Mouse (Mus musculus) lung, postnatal 14 days (tissue): Measurements from ENCODE around the gene Fam126a.

Source experiments
- DNase-seq: peaks from one replicate; pipeline ENCODE4 v3.0.0; 2021

The Fam126a gene

DNA sequence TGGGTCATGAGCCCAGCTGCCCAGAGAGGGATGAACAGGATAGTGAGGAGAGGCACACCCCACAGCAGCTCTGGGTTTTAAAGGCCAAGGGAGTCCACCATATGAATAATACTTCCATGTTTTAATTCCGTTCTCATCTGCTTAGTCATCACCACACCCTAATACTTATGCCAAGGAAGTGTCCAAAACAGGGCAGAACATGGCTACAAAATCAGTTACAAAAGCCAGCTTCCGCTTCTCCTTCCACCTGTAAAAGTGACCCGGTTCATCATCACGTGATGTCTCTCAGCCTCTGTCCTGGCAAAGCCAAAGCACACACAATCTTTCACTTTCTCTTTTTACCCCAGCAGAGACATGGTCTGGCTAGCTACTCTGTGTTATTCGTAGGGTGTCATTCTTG is 8.9 kb upstream of the Fam126a start:
- no peak for DNase-seq

DNA sequence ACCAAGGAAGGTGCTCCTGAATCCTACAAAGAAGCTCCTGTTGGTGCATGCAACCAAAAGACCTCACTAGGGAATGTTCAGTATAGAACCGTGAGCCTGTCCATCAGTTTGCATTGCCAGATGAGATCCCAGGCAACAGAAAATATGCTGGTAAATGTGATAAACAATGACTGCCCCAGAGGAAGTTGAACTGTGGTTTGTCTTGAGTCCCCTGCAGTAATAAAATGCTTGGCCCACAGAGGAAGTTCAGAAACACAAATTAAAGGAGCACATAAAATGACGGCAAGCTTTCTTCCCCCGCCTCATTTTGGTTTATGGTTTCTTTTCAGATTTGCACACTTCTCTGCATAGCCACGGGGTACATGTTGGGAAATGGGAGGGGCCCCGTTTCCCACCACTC is 8.3 kb upstream of the Fam126a start:
- no peak for DNase-seq

DNA sequence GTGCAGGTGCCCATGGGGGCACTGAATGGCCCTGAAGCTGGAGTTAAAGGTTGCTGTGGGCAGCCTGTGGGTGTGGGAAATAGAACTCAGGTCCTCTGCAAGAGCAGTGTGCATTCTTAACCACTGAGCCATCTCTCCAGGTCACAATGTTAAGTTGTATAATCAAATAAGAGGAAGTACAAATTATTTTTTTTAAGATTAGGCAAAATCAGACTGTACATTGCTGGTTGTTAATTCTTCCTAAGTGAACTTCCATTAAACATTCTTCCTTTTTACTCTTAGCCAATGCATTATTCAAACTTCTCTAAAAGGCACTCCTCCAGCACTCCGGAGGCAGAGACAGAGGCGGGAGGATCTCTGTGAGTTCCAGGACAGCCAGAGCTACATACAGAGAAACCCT is 7.7 kb upstream of the Fam126a start:
- DNase-seq = no peak

DNA sequence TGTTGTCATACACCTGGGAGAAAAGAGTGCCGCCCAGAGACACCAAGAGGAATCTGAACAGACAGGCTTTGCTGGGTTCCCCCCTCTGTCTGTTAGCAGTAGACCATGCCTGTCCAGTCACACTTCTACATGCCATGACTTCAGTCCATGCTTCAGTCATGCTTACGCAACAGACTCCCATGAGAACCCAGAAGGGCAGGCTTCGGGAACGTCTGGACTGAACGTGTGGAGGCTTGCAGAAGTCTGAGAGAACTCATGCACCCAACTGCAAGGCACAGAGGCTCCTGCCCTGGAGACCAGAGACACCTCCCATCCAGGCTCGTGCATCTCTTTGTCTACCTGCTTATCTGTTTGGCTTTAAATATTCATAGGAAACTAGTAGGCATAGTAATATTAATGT is 6.2 kb upstream of the Fam126a start:
- no peak for DNase-seq

DNA sequence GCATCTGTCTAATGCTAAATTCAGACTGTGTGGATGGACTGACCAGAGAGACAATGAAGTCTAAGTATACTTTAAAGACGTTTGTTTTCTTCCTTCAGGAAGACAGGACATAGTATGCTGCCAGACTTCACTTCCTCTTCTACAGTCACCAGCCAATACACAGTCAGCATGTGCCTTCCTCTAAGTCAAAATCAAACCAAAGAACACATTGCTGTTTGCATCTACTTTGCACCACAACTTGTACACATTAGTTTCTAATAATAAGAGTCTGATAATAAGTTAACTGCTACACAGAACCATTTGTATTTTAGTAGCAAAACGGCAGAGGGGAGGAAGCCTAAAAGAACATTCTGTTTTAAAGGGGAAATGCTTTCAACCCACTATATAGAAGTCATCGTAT is 4.5 kb upstream of the Fam126a start:
- DNase-seq = no peak

DNA sequence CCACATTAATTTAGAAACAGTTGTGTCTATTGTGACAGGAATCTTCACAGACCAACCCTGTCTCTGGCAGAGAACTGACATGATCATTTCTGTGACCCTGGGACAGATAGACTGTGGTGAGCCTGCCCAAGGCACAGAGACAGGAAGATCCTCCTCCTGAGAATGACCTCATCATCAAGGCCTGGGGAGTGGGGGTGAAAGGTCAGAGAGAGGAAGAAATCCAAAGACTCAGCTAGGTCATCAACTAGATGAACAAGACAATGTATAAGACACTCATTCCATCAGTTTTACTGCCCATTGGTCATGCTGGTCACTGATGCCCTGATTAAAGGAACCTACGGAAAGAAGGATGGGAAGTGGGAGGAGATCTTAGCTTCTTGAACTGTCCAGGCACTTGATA is 3.6 kb upstream of the Fam126a start:
- no peak for DNase-seq

DNA sequence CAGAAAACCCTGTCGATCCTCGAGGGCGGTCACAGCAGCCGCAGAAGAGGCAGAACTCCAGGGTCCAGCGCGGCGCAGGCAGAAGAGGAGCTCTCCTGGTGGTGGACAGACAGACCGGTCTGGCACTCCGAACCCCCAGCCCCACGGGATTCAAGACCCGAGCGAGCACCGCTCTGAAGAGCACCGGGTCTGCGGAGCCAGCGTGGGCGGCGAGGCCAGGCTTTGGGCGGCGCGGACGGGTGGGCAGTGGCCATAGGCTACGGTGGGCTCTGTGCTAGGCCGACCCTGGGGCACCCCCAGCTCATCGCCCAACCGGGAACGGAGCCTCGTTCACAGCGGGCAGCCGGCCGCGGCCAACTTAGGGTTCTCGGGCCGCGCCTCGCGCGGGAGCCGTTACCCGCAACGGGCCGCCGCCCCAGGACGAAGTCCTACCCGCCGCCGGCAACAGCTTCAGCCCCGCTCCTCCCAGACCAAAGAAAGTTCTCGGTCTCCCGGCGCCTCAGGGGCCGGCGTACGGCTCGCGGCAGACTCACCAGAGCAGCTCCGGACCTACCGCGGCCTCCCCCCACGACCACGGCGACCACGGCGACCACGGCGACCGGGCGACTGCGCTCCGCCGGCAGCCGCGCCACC is 428 bp downstream of the Fam126a start:
- peak; percentile 27 for DNase-seq

DNA sequence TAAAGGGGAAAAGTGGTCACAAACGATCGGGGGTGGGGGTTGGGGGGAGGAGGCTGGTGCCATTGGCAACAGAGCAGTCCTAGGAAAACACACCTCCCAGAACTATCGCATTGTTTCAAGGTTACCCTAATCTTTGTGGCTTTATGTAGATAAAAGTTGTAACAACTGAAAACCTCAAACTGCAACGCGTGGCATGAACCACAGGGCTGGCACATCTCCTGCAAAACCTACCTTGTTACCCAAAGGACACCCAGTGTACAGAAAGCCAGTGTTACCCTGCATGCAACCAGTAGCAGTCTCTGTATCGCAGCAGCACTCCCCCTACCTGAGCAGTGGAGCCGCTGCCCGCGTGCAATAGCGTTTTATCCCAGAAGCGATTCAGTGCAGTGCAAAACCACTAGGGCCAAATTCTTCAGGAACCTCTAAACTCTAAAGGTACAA is 1.1 kb downstream of the Fam126a start:
- DNase-seq = peak; percentile 50

DNA sequence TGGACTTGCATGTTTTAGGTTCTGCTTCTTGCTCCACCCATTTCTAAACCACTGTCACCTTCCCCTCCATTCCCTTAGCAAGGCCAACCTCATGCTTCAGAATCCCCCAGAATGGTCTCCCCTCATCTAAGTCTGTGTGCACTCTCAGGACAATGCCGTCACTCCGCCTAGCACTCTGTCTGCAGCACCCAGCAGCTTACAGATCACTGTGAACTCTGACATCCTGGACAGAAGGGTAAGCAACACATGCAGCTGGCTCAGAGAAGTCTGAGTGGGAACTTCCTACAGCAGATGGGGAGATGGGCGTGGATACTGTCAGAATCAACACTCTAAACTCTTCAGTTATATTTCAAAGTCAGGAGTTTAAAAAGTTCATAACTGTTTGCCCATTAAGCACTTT is 5.5 kb downstream of the Fam126a start:
- DNase-seq = no peak

DNA sequence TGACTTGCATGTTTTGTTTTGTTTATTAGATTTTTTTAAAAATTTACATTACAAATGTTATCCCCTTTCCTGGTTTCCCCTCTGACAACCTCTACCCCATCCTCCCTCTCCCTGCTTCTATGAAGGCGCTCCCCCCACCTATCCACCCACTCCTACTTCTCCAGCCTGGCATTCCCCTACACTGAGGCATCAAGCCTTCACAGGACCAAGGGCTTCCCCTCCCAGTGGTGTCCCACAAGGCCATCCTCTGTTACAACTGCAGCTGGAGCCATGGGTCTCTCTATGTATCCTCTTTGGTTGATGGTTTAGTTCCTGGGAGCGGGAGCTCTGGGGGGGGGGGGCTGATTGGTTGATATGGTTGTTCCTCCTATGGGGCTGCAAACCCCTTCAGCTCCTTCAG is 7.3 kb downstream of the Fam126a start:
- DNase-seq = no peak

DNA sequence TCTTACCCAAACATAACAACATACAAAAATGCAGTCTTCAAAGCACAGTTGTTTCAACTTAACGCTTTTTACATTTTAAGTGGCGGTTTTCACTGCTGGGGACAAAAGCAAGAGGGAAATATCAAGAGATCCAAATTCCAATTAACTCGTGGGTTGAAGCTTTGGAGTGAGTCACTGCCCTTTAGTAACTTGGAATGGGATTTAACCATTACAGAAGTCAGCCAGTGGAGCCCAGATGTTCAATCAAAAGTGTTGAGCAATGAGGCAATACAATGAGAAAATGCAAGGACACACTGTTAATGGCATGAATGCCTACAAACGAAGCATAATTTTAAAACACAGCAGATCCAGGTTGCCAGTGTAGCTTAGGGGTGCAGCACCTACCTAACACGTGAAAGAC is 8.8 kb downstream of the Fam126a start:
- no peak for DNase-seq

DNA sequence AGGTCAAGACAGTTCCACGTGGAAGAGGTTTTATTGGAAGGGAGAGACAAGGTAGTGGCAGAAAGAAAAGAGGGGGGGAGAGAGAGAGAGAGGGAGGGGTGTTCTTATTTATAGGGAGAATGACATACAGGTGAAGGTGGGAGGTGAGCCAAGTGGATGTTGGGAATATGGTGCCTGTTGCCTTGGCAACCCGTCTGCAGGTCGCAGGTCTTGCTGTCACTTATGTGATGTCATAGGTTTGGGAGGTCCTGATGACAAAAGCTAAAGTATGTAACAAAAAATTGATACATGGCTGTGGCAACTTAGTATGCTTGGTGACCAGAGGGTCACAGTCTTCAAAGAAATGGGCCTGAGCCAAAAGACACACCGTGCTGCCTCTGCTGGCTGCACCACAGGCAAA is 10.1 kb downstream of the Fam126a start:
- DNase-seq = no peak

DNA sequence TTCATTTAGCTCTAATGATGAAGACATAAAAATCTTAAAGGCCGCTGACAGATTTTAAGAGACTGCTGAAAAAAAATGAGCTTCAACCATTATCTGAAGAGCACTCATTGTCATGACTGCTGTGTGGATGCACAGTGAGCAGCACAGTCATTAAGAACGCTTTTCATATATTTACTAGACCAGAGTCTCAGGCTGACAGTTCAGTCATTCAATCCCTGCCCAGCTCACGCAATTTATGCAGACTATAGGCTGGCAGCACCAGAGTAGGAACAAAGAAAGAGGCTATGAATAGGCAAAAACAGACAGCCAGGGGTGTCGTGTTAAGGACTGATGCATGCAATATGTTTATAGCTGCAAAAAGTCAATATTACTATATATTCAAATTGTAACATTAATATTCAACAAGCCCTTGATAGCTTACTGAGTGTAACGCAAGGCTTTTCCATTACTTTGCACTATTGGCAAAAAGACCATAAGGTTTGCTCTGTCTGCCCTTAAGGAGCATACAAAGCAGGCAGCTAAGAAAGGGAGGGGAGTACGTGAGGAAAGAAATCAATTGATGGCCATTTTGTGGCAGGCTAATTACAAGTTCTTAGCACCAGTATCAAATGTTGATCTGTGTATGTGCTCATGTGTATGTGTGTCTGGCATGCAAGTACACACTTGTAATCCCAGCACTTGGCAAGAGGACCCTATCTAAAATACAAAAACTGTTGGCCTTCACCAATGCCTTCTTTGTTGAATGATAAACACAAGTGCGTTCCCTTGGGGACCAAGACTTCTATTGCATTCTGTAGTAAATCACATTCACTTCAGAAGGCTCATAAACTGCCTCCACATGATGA is 10.9 kb downstream of the Fam126a start:
- DNase-seq = no peak

DNA sequence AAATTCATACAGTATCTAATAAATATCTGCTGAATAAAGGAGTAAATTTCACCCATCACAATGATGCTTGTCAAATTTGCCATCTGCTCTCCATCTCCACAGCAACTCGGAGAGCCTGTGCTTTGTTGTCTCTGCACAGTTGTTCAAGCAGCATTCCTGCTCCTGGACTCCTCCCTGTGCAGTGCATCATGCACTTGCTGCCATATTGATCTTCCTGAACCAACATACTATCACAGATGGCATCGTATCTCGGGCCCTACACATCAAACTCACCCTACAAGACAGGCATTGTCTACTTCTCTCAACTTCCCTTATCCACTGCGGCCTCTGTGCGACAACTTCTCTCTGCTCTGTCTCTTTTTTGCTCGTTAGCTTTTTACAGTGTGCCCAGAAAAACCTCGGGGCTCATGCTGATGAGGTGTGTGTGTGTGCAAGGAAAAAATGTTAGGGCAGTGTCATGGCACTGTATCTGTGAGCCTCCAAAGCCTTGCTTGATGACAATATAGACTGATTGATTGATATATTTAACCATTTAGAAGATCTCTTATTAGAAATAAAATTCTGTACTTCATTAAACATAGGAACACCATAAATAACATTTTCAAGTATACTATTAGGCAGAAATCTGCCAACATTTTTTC is 11.7 kb downstream of the Fam126a start:
- no peak for DNase-seq

DNA sequence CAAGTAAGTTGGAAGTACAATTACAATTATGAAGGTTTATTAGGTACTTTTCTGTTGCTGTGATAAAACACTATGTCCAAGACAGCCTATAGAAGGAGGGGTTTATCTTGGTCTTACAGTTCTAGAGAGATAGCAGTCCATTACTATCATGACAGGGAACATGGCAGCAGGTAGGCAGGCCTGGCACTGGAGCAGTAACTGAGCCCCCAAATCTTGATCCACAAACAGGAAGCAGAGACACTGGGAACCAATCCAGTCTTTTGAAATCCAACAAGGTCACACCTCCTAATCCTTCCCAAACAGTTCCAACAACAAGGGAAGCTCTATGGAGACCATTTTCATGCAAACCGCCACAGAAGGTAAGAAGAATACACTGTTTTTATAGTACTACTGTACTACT is 13.6 kb downstream of the Fam126a start:
- no peak for DNase-seq

DNA sequence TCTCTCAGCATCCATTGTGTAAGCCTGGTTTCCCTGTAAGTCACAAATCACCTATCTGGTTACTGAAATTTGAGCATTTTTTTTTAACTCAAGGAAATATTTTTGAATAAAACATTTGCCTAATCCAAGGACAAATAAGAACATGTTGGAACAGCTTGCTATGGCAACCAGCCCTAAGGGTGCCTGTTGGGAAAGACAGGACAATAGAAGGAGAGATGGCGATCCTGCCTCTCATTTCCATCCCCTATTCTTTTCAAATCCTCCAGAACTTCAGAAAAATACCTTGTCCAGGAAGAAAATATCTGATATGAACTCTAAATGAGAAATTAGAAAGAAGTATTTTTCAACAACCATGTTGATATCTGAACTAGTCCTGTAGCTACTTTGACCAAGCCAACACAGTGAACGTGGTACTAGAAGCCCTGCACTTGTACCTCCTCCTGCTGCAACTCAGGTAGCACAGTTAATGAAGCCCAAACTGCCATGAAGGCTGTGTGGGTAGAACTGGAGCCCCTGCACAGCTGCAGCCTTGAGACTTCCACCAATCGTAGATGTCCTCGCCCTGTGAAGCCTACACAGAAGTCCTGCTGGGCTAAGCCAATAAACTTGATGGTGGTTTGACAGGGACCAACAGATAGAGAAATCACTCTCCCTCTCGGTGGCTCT is 17.0 kb downstream of the Fam126a start:
- DNase-seq = no peak

DNA sequence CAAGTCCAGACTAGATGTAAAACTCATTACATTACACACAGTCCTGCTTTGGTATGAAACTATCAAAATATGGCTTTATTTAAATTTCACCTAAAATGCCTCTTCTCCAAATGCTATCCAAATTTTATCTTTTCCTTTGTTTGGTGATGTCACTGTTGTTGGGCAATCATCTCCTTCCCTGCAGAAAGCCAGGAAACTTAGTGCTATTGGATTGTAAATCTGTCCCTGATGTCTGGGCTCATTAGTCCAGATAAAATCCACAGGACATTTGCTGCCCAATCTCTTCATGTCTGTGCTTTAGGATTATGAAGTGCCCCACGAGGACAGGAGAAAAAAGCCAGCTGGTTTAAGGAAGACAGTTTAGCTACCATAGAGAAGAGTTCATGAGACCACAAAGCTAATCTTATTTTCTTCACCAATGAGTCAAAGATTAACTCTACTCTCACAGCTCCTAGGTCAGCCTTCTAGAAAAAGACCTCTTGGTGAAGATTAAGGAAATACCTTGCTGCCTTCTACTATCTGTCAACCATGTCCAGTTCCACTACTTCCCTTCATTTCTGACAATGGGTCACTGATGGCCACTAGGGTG is 31.3 kb downstream of the Fam126a start:
- no peak for DNase-seq

DNA sequence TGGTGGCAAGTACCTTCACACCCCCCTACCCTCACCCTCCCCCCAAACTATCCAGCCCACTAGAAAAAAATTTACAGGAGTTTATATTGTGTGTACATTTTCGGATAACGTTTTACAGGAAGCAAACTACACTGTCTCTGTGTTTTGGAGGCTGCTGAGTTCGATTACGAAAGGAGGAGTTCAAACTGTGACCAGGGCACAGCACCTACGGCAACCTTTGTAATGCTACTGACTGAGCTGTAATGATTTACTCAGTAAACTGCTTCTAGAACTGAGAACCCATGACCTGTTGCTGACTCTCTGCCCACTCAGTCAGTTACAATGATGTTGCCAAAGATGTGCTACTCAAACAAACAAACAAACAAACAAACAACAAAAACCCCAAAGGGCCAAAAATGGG is 34.5 kb downstream of the Fam126a start:
- DNase-seq = no peak

DNA sequence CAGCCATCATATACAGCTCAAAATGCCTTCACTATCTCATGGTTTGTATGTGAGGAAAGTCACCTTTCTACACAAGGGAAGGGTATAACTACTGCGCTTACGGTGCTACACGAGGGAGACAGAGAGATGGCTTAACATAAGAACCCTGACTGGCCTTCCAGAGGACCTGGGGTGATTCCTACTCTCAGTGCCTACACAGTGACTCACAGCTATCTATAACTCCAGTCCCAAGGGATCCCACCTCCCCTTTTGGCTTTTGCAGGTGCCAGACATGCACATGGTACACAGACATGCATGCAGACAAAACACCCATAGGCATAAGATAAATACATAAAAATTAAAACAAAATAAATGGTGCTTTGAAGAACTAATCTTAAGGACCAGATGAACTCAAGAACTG is 35.6 kb downstream of the Fam126a start:
- DNase-seq = no peak

DNA sequence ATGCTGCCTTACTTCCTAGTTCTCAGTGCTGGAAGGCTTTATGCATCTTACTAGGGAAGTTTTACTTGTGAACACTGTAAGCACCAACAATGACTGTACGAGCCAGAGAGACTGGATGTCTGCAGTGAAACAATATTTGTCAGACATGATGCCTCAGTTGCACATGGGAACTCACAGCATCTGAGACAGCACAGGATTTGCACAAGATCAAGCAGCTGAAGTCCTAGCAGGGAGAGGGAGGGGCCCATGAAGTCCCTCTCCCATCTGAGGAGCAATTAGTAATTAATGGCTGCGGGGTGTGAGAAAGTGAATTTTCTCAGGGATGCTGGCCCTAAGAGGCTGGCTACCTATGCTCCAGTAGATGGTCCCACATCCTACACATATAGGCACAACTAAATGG is 36.3 kb downstream of the Fam126a start:
- no peak for DNase-seq

DNA sequence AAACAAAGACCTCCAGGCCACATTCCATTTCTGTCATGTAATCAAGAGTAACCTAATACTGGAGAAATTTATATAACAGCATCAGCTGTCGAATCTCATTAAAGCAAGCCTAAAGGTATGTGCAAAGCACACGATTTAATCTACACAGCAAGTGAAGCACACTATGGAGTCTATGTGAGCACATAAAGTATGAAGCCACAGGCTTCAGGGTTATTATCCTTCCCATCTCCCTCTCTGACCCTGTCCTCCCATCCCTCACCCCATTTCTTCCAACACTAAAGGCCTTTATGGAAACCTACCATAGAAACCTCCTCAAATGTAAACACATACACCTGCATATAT is 37.0 kb downstream of the Fam126a start:
- DNase-seq = no peak

DNA sequence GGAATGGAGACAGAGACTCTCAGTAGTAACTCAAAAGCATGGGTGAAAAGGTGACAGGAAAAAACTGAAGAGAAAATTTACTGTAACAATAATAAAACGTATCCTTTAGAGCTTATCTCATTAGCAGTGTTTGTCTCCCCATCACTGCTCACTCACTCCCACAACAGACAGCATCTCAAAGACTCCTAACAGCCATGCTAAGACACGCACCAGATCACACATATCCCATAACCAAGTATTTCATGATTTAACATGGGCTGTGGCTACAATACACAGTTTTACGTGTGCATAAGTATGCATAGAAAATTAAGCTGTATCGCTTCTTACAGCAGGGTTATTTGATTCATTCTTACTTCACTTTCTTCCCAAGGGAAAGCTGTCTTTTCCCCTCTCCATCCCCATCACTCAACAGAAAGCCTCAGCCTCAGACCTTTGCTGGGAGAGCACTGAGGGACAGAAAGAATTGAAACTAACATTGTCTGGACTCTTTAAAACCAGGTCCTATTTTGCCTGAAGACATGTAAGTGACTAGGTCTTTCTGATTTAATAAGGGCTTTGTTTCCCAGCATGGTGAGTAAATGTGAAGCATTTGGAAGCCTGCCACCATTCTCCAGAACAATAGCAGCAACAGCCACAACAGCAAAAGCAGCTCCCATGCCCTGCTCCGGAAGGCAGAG is 37.5 kb downstream of the Fam126a start:
- DNase-seq = peak; percentile 72

DNA sequence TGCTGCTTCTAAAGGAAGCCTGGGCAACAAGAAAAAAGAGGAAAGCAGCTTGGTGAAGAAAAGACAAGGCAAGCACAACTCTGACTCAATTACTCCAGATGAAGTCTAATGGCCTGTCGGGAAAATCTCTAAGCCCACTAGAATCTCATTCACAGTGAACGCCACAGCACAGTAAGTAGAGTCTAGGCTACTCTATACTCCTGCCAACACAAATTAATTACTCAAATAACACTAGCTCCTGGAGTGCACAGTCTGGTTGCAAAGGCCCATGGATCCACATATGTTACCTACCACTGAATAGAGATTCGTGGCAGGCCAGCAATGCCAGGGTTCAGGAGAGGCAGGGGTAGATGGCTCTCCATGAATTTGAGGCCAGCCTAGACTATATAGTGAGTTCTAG is 40.5 kb downstream of the Fam126a start:
- no peak for DNase-seq
